Mouse (Mus musculus) CH12F3 (cell line): ENCODE measurements around the gene Svs5.
"Not testable (repeated sequence)": the region's sequence is repeated elsewhere in the genome, so short reads cannot be mapped to it uniquely, and the experiment has no call there.

ENCODE experiments used
- in situ Hi-C: fragments of 300-500 bp; cut with MboI; formaldehyde crosslinking; loops from 2 replicates; pipeline ENCODE4 v1.14.3; 2020; ENCODE audit warnings: low sequenced_read_pairs

Svs5 gene

GRCm38 (mm10) chr2:164332440-164332839 is at the start of gene Svs5:
Gene Svs5, plus strand, starts transcription at chr2:164332740.
- in situ Hi-C loops, result not testable (repeated sequence)

GRCm38 (mm10) chr2:164288968-164289367 is 43.6 kb upstream of the Svs5 start, which contains the start of gene Svs3a:
Gene Svs3a, plus strand, starts transcription at chr2:164289268.
- in situ Hi-C loops, result not testable (repeated sequence)

GRCm38 (mm10) chr2:164312599-164312998 is 19.9 kb upstream of the Svs5 start:
- in situ Hi-C loops, result no loop called here

- in situ Hi-C loops, result not testable (repeated sequence)
These were observed 17.1 kb upstream of the Svs5 start for GRCm38 (mm10) chr2:164315460-164315859.

- in situ Hi-C loops, result not testable (repeated sequence)
These were observed 16.1 kb upstream of the Svs5 start, which contains the start of gene Svs6 for GRCm38 (mm10) chr2:164316451-164316850. Gene Svs6, plus strand, starts transcription at chr2:164316751.

- in situ Hi-C loops, result no loop called here
These were observed 11.6 kb upstream of the Svs5 start for GRCm38 (mm10) chr2:164320983-164321382.

- in situ Hi-C loops, result not testable (repeated sequence)
These were observed 11.2 kb downstream of the Svs5 start for GRCm38 (mm10) chr2:164343732-164344131.

GRCm38 (mm10) chr2:164347697-164348096 is 15.2 kb downstream of the Svs5 start:
- in situ Hi-C loops, result not testable (repeated sequence)

GRCm38 (mm10) chr2:164348980-164349379 is 16.4 kb downstream of the Svs5 start:
- in situ Hi-C loops, result no loop called here

- in situ Hi-C loops, result loop anchor here (10.0 kb wide), 1 partner anchor 248 kb away; no protein-coding TSS in a partner anchor
These were observed 20.2 kb downstream of the Svs5 start for GRCm38 (mm10) chr2:164352697-164353096.

GRCm38 (mm10) chr2:164353356-164353755 is 20.8 kb downstream of the Svs5 start:
- in situ Hi-C loops, result loop anchor here (10.0 kb wide), 1 partner anchor 249 kb away; no protein-coding TSS in a partner anchor

- in situ Hi-C loops, result loop anchor here (10.0 kb wide), 1 partner anchor 252 kb away; no protein-coding TSS in a partner anchor
These were observed 23.8 kb downstream of the Svs5 start for GRCm38 (mm10) chr2:164356177-164356967.

GRCm38 (mm10) chr2:164358373-164358772 is 25.8 kb downstream of the Svs5 start:
- in situ Hi-C loops, result loop anchor here (10.0 kb wide), 1 partner anchor 254 kb away; no protein-coding TSS in a partner anchor

GRCm38 (mm10) chr2:164359031-164359430 is 26.5 kb downstream of the Svs5 start:
- in situ Hi-C loops, result loop anchor here (10.0 kb wide), 1 partner anchor 254 kb away; no protein-coding TSS in a partner anchor

- in situ Hi-C loops, result loop anchor here (10.0 kb wide), 1 partner anchor 255 kb away; no protein-coding TSS in a partner anchor
These were observed 27.1 kb downstream of the Svs5 start for GRCm38 (mm10) chr2:164359668-164360067.

- in situ Hi-C loops, result no loop called here
These were observed 28.6 kb downstream of the Svs5 start for GRCm38 (mm10) chr2:164360974-164361657.

GRCm38 (mm10) chr2:164366947-164367346 is 34.4 kb downstream of the Svs5 start:
- in situ Hi-C loops, result no loop called here

GRCm38 (mm10) chr2:164368620-164369105 is 36.1 kb downstream of the Svs5 start:
- in situ Hi-C loops, result no loop called here

GRCm38 (mm10) chr2:164371371-164371770 is 38.8 kb downstream of the Svs5 start:
- in situ Hi-C loops, result no loop called here

- in situ Hi-C loops, result no loop called here
These were observed 40.0 kb downstream of the Svs5 start for GRCm38 (mm10) chr2:164372408-164373053.

- in situ Hi-C loops, result no loop called here
These were observed 40.6 kb downstream of the Svs5 start for GRCm38 (mm10) chr2:164373187-164373586.
